Mouse (Mus musculus) myocyte (in vitro differentiated cells): ENCODE data around the gene Rassf1. TPM values are rescaled to one million over a fixed set of nuclear protein-coding genes. Genes with fewer than 3 reads are reported as not detected.

Experiments
- H3K27me3 ChIP-seq: one replicate; pipeline ENCODE4 v1.6.1; 2011; ENCODE audit not compliant: control insufficient read depth, insufficient read depth, insufficient read length
- H3K36me3 ChIP-seq: one replicate; pipeline ENCODE4 v1.6.1; 2011; ENCODE audit not compliant: control insufficient read depth, insufficient read depth
- H3K4me2 ChIP-seq: one replicate; pipeline ENCODE4 v1.6.1; 2011; ENCODE audit warnings: low read depth, control low read depth
- H3K4me3 ChIP-seq: one replicate; pipeline ENCODE4 v1.5.1; 2011; ENCODE audit warnings: mild to moderate bottlenecking, control low read depth, moderate library complexity
- H3K79me2 ChIP-seq: one replicate; pipeline ENCODE4 v1.6.1; 2011; ENCODE audit not compliant: control insufficient read depth, insufficient read depth
- H3ac ChIP-seq: one replicate; pipeline ENCODE4 v1.6.1; 2011; ENCODE audit not compliant: control insufficient read depth, insufficient read length
- CEBPB ChIP-seq: IDR thresholded peaks from 2 replicates; pipeline ENCODE4 v1.6.1; 2011; ENCODE audit warnings: mild to moderate bottlenecking, moderate library complexity; ENCODE audit not compliant: poor library complexity, insufficient read depth, severe bottlenecking
- E2F4 ChIP-seq: IDR thresholded peaks from one replicate; pipeline ENCODE4 v1.6.1; 2011; ENCODE audit warnings: mild to moderate bottlenecking, control low read depth, moderate library complexity; ENCODE audit not compliant: insufficient read depth
- MAX ChIP-seq: IDR thresholded peaks from one replicate; pipeline ENCODE4 v1.6.1; 2011; ENCODE audit warnings: low read depth, mild to moderate bottlenecking, control low read depth
- MYOD1 ChIP-seq, 3 experiments: IDR thresholded peaks; one replicate each; pipeline ENCODE4 v1.6.1; 2011; ENCODE audit warnings: control low read depth in 2 of 3, low read depth in 2 of 3, mild to moderate bottlenecking in 2 of 3, moderate library complexity in 1 of 3; ENCODE audit not compliant: insufficient read length in 2 of 3, control insufficient read depth in 1 of 3
- MYOG ChIP-seq, 3 experiments: IDR thresholded peaks; one replicate each; pipeline ENCODE4 v1.6.1; 2011; ENCODE audit warnings: control low read depth in 2 of 3, low read depth in 2 of 3, mild to moderate bottlenecking in 2 of 3; ENCODE audit not compliant: insufficient read length in 2 of 3, control insufficient read depth in 1 of 3, insufficient read depth in 1 of 3
- POLR2A ChIP-seq: IDR thresholded peaks from one replicate; pipeline ENCODE4 v1.6.1; 2011; ENCODE audit warnings: low read depth, mild to moderate bottlenecking, control low read depth, moderate library complexity; ENCODE audit not compliant: insufficient read length
- POLR2AphosphoS2 ChIP-seq: IDR thresholded peaks from one replicate; pipeline ENCODE4 v1.6.1; 2011; ENCODE audit warnings: low read depth, control low read depth; ENCODE audit not compliant: insufficient read length
- REST ChIP-seq: IDR thresholded peaks from one replicate; pipeline ENCODE4 v1.6.1; 2011; ENCODE audit warnings: mild to moderate bottlenecking, control low read depth, moderate library complexity; ENCODE audit not compliant: insufficient read depth, insufficient read length
- SRF ChIP-seq: IDR thresholded peaks from one replicate; pipeline ENCODE4 v1.6.1; 2011; ENCODE audit warnings: low read depth; ENCODE audit not compliant: control insufficient read depth, insufficient read length
- TCF12 ChIP-seq: IDR thresholded peaks from one replicate; pipeline ENCODE4 v1.6.1; 2011; ENCODE audit warnings: mild to moderate bottlenecking, control low read depth; ENCODE audit not compliant: poor library complexity, insufficient read depth, severe bottlenecking
- TCF3 ChIP-seq: IDR thresholded peaks from one replicate; pipeline ENCODE4 v1.6.1; 2011; ENCODE audit warnings: low read depth, control low read depth; ENCODE audit not compliant: insufficient read length
- USF1 ChIP-seq: IDR thresholded peaks from one replicate; pipeline ENCODE4 v1.6.1; 2011; ENCODE audit warnings: low read depth, mild to moderate bottlenecking, control low read depth, moderate library complexity
- polyA plus RNA-seq: library from polyadenylated mRNA; unstranded; fragments of >200 nt; fragmentation: generic; extraction: Trizol; gene quantifications from one replicate; pipeline ENCODE4 v1.2.1, GENCODE M21; 2012; ENCODE audit warnings: missing spikeins

Rassf1 gene
- polyA plus RNA-seq, 1 experiment = 59.3 TPM

DNA sequence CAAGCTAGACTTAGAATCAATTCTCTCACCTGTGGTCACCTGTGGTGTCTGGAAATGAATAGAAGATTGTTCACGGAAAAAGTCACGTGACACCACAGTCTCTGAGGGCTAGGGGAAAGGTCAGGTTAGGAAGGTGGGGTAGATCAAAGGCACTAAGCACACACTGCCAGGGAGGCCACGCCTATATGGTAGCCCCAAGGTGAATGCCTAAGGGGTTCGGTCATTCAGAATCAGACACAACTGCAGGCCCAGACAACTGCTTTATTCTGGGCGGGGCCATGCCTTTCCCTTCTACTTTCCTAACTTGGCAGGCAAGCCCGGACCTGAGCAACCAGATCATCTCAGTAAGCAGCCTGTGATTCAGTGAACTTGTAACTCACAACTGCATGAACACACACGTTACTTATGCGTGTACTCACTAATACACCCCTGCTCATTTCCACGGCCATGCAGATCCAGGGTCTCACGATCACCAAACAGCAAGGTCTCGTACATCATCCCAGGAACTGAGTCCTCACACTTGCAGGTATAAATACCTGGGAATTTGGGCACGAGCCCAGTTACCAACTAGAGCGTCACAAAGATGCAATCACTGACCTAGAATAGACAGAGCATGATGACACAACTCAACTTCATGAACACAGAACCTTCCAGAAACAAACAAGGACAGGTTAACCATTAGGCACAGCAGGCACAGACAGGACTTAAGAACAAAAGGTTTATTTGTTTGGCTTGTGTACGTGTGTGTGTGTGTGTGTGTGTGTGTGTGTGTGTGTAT, 24.4 kb downstream of the Rassf1 start:
- Histone ChIP-seq H3K79me2 (no peaks in the 10 kb centered on the region), H3K4me2 (no peak overlapping the region), H3K36me3 (no peaks in the 10 kb centered on the region), H3K4me3 (no peak overlapping the region), H3ac (no peak overlapping the region), H3K27me3 (no peaks in the 10 kb centered on the region)
- TF ChIP-seq MYOG (IDR thresholded peaks at IDR 0.05; ENCODE audit: control insufficient read depth in 1 of 3, insufficient read depth in 1 of 3, insufficient read length in 2 of 3, low read depth in 2 of 3) = peak in 1 of 3 experiments; percentile 29
- no peak for TF ChIP-seq POLR2A

DNA sequence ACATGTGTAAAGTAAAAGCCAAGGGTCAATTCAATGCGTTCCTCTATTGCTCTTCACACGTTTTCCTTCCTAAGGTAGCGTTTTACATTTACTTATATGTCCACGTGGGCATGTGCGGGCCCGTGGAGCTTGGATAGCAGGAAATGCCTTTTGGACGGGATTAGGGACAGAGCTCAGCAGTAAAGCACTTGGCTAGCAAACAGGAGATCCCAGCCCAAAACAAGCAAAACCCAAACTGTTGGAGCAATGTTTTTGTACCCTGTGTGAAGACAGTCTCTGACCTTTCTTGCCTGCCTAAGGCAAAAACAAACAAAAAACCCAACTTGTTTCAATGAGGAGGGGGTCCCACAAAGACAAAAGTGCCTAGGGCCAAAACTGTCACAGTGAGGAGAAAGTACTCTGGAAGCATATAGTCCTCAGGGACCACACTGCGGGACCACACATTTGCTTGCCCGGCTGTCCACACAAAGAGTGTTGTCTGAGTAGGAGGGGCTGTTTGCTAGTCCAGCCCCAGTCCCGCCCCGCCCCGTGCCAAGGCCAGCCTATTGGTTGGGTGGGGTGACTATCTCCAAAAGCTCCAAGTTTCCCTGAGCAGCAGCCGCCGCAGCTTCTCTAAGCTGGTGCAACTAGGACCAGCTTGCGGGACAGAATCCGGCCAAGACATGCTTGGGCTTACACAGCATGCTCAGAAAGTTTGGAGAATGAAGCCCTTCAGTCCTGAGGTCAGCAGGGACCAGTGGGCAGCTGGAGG, 25.2 kb downstream of the Rassf1 start, which contains the start of gene Hyal1:
Gene Hyal1 (plus strand): TSS at position 571 of the 751 bp plus-strand sequence.
- H3K27me3 ChIP-seq = no peaks in the 10 kb centered on the region
- no peaks in the 10 kb centered on the region for H3K36me3 ChIP-seq
- no peak within 1 kb of the TSS for H3ac ChIP-seq
- TF ChIP-seq REST (no peak), POLR2A (peak; percentile 57), POLR2AphosphoS2 (peak; percentile 45)
- H3K79me2 ChIP-seq = peaks cover 5% of the 10 kb centered on the region
- H3K4me2 ChIP-seq = peak within 1 kb of the TSS; percentile 87
- peak within 1 kb of the TSS; percentile 22 for H3K4me3 ChIP-seq

DNA sequence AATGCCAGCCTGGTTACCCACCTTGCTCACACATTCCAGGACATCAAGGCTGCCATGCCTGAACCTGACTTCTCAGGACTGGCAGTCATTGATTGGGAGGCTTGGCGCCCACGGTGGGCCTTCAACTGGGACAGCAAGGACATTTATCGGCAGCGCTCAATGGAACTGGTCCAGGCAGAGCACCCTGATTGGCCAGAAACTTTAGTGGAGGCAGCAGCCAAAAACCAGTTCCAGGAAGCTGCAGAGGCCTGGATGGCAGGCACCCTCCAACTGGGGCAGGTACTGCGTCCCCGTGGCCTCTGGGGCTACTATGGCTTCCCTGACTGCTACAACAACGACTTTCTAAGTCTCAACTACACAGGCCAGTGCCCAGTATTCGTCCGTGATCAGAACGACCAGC, 26.5 kb downstream of the Rassf1 start:
- peak overlapping the region; percentile 87 for H3K4me2 ChIP-seq

DNA sequence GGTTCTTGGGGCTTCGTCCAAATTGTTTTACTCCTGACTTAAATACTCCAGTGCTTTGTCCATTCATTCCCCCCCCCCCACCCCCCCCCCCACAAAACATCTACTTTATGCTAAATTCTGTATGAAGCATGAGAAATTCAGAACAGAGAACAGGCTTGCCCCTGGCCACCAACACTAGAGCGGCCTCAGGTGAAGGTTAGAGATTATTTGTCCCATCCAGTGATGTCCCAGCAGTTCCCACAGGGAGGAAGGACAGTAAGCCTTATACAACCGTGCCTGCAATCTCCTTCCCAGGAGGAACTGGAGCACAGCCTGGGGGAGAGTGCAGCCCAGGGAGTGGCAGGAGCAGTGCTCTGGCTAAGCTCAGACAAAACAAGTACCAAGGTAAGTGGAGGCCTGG, 27.2 kb downstream of the Rassf1 start, which contains the start of gene Naa80:
Gene Naa80 (plus strand): TSS at position 301 of the 400 bp plus-strand sequence.
- no peak within 1 kb of the TSS for H3K4me3 ChIP-seq
- H3K27me3 ChIP-seq = no peaks in the 10 kb centered on the region
- peak within 1 kb of the TSS; percentile 90 for H3K4me2 ChIP-seq
- H3K79me2 ChIP-seq = peaks cover 5% of the 10 kb centered on the region
- no peak within 1 kb of the TSS for H3ac ChIP-seq
- TF ChIP-seq E2F4 (no peak), TCF3 (no peak), MAX (no peak), REST (no peak), SRF (no peak), MYOD1 (IDR thresholded peaks at IDR 0.05; ENCODE audit: control insufficient read depth in 1 of 3, insufficient read length in 2 of 3, low read depth in 2 of 3) (no peak), MYOG (IDR thresholded peaks at IDR 0.05; ENCODE audit: control insufficient read depth in 1 of 3, insufficient read depth in 1 of 3, insufficient read length in 2 of 3, low read depth in 2 of 3) (no peak), USF1 (no peak), TCF12 (no peak)
- no peaks in the 10 kb centered on the region for H3K36me3 ChIP-seq

More for the DNA sequence above, 26.5 kb downstream of the Rassf1 start:
- Histone ChIP-seq H3K79me2 (peaks cover 5% of the 10 kb centered on the region), H3K27me3 (no peaks in the 10 kb centered on the region), H3K4me3 (no peak overlapping the region), H3K36me3 (no peaks in the 10 kb centered on the region), H3ac (no peak overlapping the region)
- no peak for TF ChIP-seq TCF12
- TF ChIP-seq MYOG (IDR thresholded peaks at IDR 0.05; ENCODE audit: control insufficient read depth in 1 of 3, insufficient read depth in 1 of 3, insufficient read length in 2 of 3, low read depth in 2 of 3) = no peak
- no peak for TF ChIP-seq TCF3
- no peak for TF ChIP-seq SRF
- no peak for TF ChIP-seq REST
- no peak for TF ChIP-seq CEBPB
- no peak for TF ChIP-seq POLR2AphosphoS2
- TF ChIP-seq MYOD1 (IDR thresholded peaks at IDR 0.05; ENCODE audit: control insufficient read depth in 1 of 3, insufficient read length in 2 of 3, low read depth in 2 of 3) = no peak
- no peak for TF ChIP-seq POLR2A
- no peak for TF ChIP-seq USF1
- TF ChIP-seq MAX = no peak
- no peak for TF ChIP-seq E2F4
